Mouse (Mus musculus): Measurements from ENCODE around the gene Nav2. TPM values are rescaled to one million over a fixed set of nuclear protein-coding genes. Genes with fewer than 3 reads are reported as not detected.

Gene Nav2
- polyA plus RNA-seq, 1 experiment from 2014 or later, result 22.5 TPM

- H3K4me1 ChIP-seq (ENCODE audit: control insufficient read depth, insufficient read depth, low read length), result peaks cover 32% of the 10 kb centered on the region
- H3K9ac ChIP-seq (replicated peaks; ENCODE audit: low read length), result no peak overlapping the region
- H3K27me3 ChIP-seq (ENCODE audit: control insufficient read depth, insufficient read depth, low read length), result no peaks in the 10 kb centered on the region
- ATAC-seq (ENCODE audit: low FRiP score, low TSS enrichment), result no peak
- no peak overlapping the region for H3K4me3 ChIP-seq (replicated peaks; ENCODE audit: low read depth, low read length)
- no peaks in the 10 kb centered on the region for H3K36me3 ChIP-seq (ENCODE audit: control insufficient read depth, insufficient read depth, low read length)
- no peak overlapping the region for H3K4me2 ChIP-seq (ENCODE audit: low read length)
- 33% methylated on average over 8 of the region's 8 CpGs for WGBS
- H3K9me3 ChIP-seq (ENCODE audit: control insufficient read depth, low read length), result no peaks in the 10 kb centered on the region
- H3K27ac ChIP-seq (replicated peaks; ENCODE audit: low read depth, low read length), result 0 out of 2 replicates have a peak overlapping the region, but pooled peaks have one; percentile 32
- DNase-seq, result no peak
Observed at GRCm38 (mm10) chr7:48991911-48992552, 83.5 kb downstream of the Nav2 start.

GRCm38 (mm10) chr7:48995171-48995570 lies 86.7 kb downstream of the Nav2 start:
- Histone ChIP-seq H3K27me3 (ENCODE audit: control insufficient read depth, insufficient read depth, low read length) (no peaks in the 10 kb centered on the region), H3K9ac (replicated peaks; ENCODE audit: low read length) (no peak overlapping the region), H3K4me2 (ENCODE audit: low read length) (peak overlapping the region; percentile 20), H3K4me1 (ENCODE audit: control insufficient read depth, insufficient read depth, low read length) (peaks cover 45% of the 10 kb centered on the region), H3K36me3 (ENCODE audit: control insufficient read depth, insufficient read depth, low read length) (no peaks in the 10 kb centered on the region), H3K4me3 (replicated peaks; ENCODE audit: low read depth, low read length) (no peak overlapping the region), H3K27ac (replicated peaks; ENCODE audit: low read depth, low read length) (peak overlapping the region; percentile 67), H3K9me3 (ENCODE audit: control insufficient read depth, low read length) (no peaks in the 10 kb centered on the region)
- under 1% methylated on average over 13 of the region's 13 CpGs for WGBS
- DNase-seq (peak; percentile 58), ATAC-seq (ENCODE audit: low FRiP score, low TSS enrichment) (peak; percentile 50)

- WGBS, result 24% methylated on average over 8 of the region's 8 CpGs
- Histone ChIP-seq H3K27ac (replicated peaks; ENCODE audit: low read depth, low read length) (peak overlapping the region; percentile 26; the same call in 1 of the 2 replicates), H3K9ac (replicated peaks; ENCODE audit: low read length) (no peak overlapping the region), H3K4me2 (ENCODE audit: low read length) (peak overlapping the region; percentile 20; the same call in 1 of the 2 replicates), H3K9me3 (ENCODE audit: control insufficient read depth, low read length) (no peaks in the 10 kb centered on the region), H3K27me3 (ENCODE audit: control insufficient read depth, insufficient read depth, low read length) (no peaks in the 10 kb centered on the region), H3K4me1 (ENCODE audit: control insufficient read depth, insufficient read depth, low read length) (peaks cover 47% of the 10 kb centered on the region), H3K36me3 (ENCODE audit: control insufficient read depth, insufficient read depth, low read length) (no peaks in the 10 kb centered on the region), H3K4me3 (replicated peaks; ENCODE audit: low read depth, low read length) (no peak overlapping the region)
- ATAC-seq (ENCODE audit: low FRiP score, low TSS enrichment), result no peak
- no peak for DNase-seq
Observed at GRCm38 (mm10) chr7:48995701-48996100, 87.2 kb downstream of the Nav2 start.

- DNase-seq, result no peak
- H3K27ac ChIP-seq (replicated peaks; ENCODE audit: low read depth, low read length), result no peak overlapping the region
- no peak for ATAC-seq (ENCODE audit: low FRiP score, low TSS enrichment)
- no peaks in the 10 kb centered on the region for H3K9me3 ChIP-seq (ENCODE audit: control insufficient read depth, low read length)
- no peak overlapping the region for H3K9ac ChIP-seq (replicated peaks; ENCODE audit: low read length)
- peaks cover 46% of the 10 kb centered on the region for H3K4me1 ChIP-seq (ENCODE audit: control insufficient read depth, insufficient read depth, low read length)
- H3K36me3 ChIP-seq (ENCODE audit: control insufficient read depth, insufficient read depth, low read length), result no peaks in the 10 kb centered on the region
- H3K4me3 ChIP-seq (replicated peaks; ENCODE audit: low read depth, low read length), result no peak overlapping the region
- H3K27me3 ChIP-seq (ENCODE audit: control insufficient read depth, insufficient read depth, low read length), result no peaks in the 10 kb centered on the region
- H3K4me2 ChIP-seq (ENCODE audit: low read length), result no peak overlapping the region
- 47% methylated on average over 5 of the region's 5 CpGs for WGBS
Observed at GRCm38 (mm10) chr7:48996829-48997228, 88.3 kb downstream of the Nav2 start.

GRCm38 (mm10) chr7:48998097-48998496 lies 89.6 kb downstream of the Nav2 start:
- Histone ChIP-seq H3K4me2 (ENCODE audit: low read length) (no peak overlapping the region), H3K4me1 (ENCODE audit: control insufficient read depth, insufficient read depth, low read length) (peaks cover 45% of the 10 kb centered on the region), H3K36me3 (ENCODE audit: control insufficient read depth, insufficient read depth, low read length) (no peaks in the 10 kb centered on the region), H3K9ac (replicated peaks; ENCODE audit: low read length) (no peak overlapping the region), H3K27me3 (ENCODE audit: control insufficient read depth, insufficient read depth, low read length) (no peaks in the 10 kb centered on the region), H3K4me3 (replicated peaks; ENCODE audit: low read depth, low read length) (no peak overlapping the region), H3K27ac (replicated peaks; ENCODE audit: low read depth, low read length) (no peak overlapping the region), H3K9me3 (ENCODE audit: control insufficient read depth, low read length) (no peaks in the 10 kb centered on the region)
- DNase-seq (no peak), ATAC-seq (ENCODE audit: low FRiP score, low TSS enrichment) (no peak)
- WGBS, result 93% methylated on average over 8 of the region's 8 CpGs

GRCm38 (mm10) chr7:48998595-48998994 lies 90.1 kb downstream of the Nav2 start:
- no peak for DNase-seq
- Histone ChIP-seq H3K36me3 (ENCODE audit: control insufficient read depth, insufficient read depth, low read length) (no peaks in the 10 kb centered on the region), H3K4me2 (ENCODE audit: low read length) (no peak overlapping the region), H3K27ac (replicated peaks; ENCODE audit: low read depth, low read length) (no peak overlapping the region), H3K4me3 (replicated peaks; ENCODE audit: low read depth, low read length) (no peak overlapping the region), H3K9ac (replicated peaks; ENCODE audit: low read length) (no peak overlapping the region), H3K27me3 (ENCODE audit: control insufficient read depth, insufficient read depth, low read length) (no peaks in the 10 kb centered on the region), H3K9me3 (ENCODE audit: control insufficient read depth, low read length) (no peaks in the 10 kb centered on the region), H3K4me1 (ENCODE audit: control insufficient read depth, insufficient read depth, low read length) (peaks cover 49% of the 10 kb centered on the region)
- WGBS, result 85% methylated on average over 10 of the region's 10 CpGs
- no peak for ATAC-seq (ENCODE audit: low FRiP score, low TSS enrichment)

GRCm38 (mm10) chr7:49000816-49001215 lies 92.3 kb downstream of the Nav2 start:
- Histone ChIP-seq H3K4me3 (replicated peaks; ENCODE audit: low read depth, low read length) (no peak overlapping the region), H3K27ac (replicated peaks; ENCODE audit: low read depth, low read length) (no peak overlapping the region), H3K4me1 (ENCODE audit: control insufficient read depth, insufficient read depth, low read length) (peaks cover 33% of the 10 kb centered on the region), H3K9me3 (ENCODE audit: control insufficient read depth, low read length) (no peaks in the 10 kb centered on the region), H3K36me3 (ENCODE audit: control insufficient read depth, insufficient read depth, low read length) (no peaks in the 10 kb centered on the region), H3K27me3 (ENCODE audit: control insufficient read depth, insufficient read depth, low read length) (no peaks in the 10 kb centered on the region), H3K9ac (replicated peaks; ENCODE audit: low read length) (no peak overlapping the region), H3K4me2 (ENCODE audit: low read length) (no peak overlapping the region)
- ATAC-seq (ENCODE audit: low FRiP score, low TSS enrichment), result no peak
- no peak for DNase-seq
- 72% methylated on average over 3 of the region's 3 CpGs for WGBS

GRCm38 (mm10) chr7:49004402-49004801 lies 95.9 kb downstream of the Nav2 start:
- no peak overlapping the region for H3K4me3 ChIP-seq (replicated peaks; ENCODE audit: low read depth, low read length)
- H3K9me3 ChIP-seq (ENCODE audit: control insufficient read depth, low read length), result no peaks in the 10 kb centered on the region
- no peaks in the 10 kb centered on the region for H3K36me3 ChIP-seq (ENCODE audit: control insufficient read depth, insufficient read depth, low read length)
- no peak for DNase-seq
- H3K27me3 ChIP-seq (ENCODE audit: control insufficient read depth, insufficient read depth, low read length), result no peaks in the 10 kb centered on the region
- no peak overlapping the region for H3K4me2 ChIP-seq (ENCODE audit: low read length)
- ATAC-seq (ENCODE audit: low FRiP score, low TSS enrichment), result no peak
- H3K4me1 ChIP-seq (ENCODE audit: control insufficient read depth, insufficient read depth, low read length), result peaks cover 26% of the 10 kb centered on the region
- no peak overlapping the region for H3K9ac ChIP-seq (replicated peaks; ENCODE audit: low read length)
- WGBS, result 74% methylated on average over 5 of the region's 5 CpGs
- no peak overlapping the region for H3K27ac ChIP-seq (replicated peaks; ENCODE audit: low read depth, low read length)

GRCm38 (mm10) chr7:49006886-49007285 lies 98.4 kb downstream of the Nav2 start:
- DNase-seq (no peak), ATAC-seq (ENCODE audit: low FRiP score, low TSS enrichment) (no peak)
- WGBS, result 73% methylated on average over 7 of the region's 7 CpGs

More at GRCm38 (mm10) chr7:49006886-49007285, 98.4 kb downstream of the Nav2 start:
- no peaks in the 10 kb centered on the region for H3K27me3 ChIP-seq (ENCODE audit: control insufficient read depth, insufficient read depth, low read length)
- peaks cover 16% of the 10 kb centered on the region for H3K4me1 ChIP-seq (ENCODE audit: control insufficient read depth, insufficient read depth, low read length)
- H3K9me3 ChIP-seq (ENCODE audit: control insufficient read depth, low read length), result no peaks in the 10 kb centered on the region
- no peak overlapping the region for H3K4me3 ChIP-seq (replicated peaks; ENCODE audit: low read depth, low read length)
- no peak overlapping the region for H3K9ac ChIP-seq (replicated peaks; ENCODE audit: low read length)
- no peak overlapping the region for H3K27ac ChIP-seq (replicated peaks; ENCODE audit: low read depth, low read length)
- no peaks in the 10 kb centered on the region for H3K36me3 ChIP-seq (ENCODE audit: control insufficient read depth, insufficient read depth, low read length)
- no peak overlapping the region for H3K4me2 ChIP-seq (ENCODE audit: low read length)
